Mouse (Mus musculus) lung, embryonic 14.5 days (tissue): ENCODE data around the gene Fbxo28. TPM values are rescaled to one million over a fixed set of nuclear protein-coding genes. Genes with fewer than 3 reads are reported as not detected.

Experiments used
- ATAC-seq: fragments of 200-750 bp; cut with Nextera tagmentation; 2 replicates; pipeline ENCODE4 v1.8.0; 2017; ENCODE audit warnings: mild to moderate bottlenecking, moderate TSS enrichment, moderate library complexity; ENCODE audit not compliant: insufficient read depth
- DNase-seq: peaks from one replicate; pipeline ENCODE4 v3.0.0-alpha.2; 2015
- H3K27ac ChIP-seq: fragments of 300-500 bp; sonication (generic); 2 replicates; pipeline ENCODE4 v1.5.1; 2014; ENCODE audit warnings: low read depth, mild to moderate bottlenecking, moderate library complexity
- H3K27me3 ChIP-seq: fragments of 300-500 bp; sonication (generic); 2 replicates; pipeline ENCODE4 v1.6.1; 2014; ENCODE audit warnings: low read length, control low read depth; ENCODE audit not compliant: insufficient read depth
- H3K36me3 ChIP-seq: fragments of 300-500 bp; sonication (generic); 2 replicates; pipeline ENCODE4 v1.6.1; 2014; ENCODE audit warnings: control low read depth; ENCODE audit not compliant: insufficient read depth
- H3K4me1 ChIP-seq: fragments of 300-500 bp; sonication (generic); 2 replicates; pipeline ENCODE4 v1.6.1; 2014; ENCODE audit warnings: antibody characterized with exemption, control low read depth; ENCODE audit not compliant: insufficient read depth
- H3K4me2 ChIP-seq: fragments of 300-500 bp; sonication (generic); 2 replicates; pipeline ENCODE4 v1.6.1; 2014; ENCODE audit warnings: mild to moderate bottlenecking
- H3K4me3 ChIP-seq: fragments of 300-500 bp; sonication (generic); 2 replicates; pipeline ENCODE4 v1.5.1; 2014; ENCODE audit warnings: low read depth, low read length
- H3K9ac ChIP-seq: fragments of 300-500 bp; sonication (generic); 2 replicates; pipeline ENCODE4 v1.6.1; 2014
- H3K9me3 ChIP-seq: fragments of 300-500 bp; sonication (generic); 2 replicates; pipeline ENCODE4 v1.6.1; 2016; ENCODE audit warnings: low read depth, low read length, control low read depth
- CTCF ChIP-seq: IDR thresholded peaks from 2 replicates; pipeline ENCODE4 v1.5.1; 2016; ENCODE audit warnings: antibody characterized with exemption, low read depth
- WGBS: fragments of 180-500 bp; shearing (Covaris S2); extraction: QIAGEN DNeasy Blood & Tissue Kit; methylation state at CpG from one replicate; pipeline ENCODE4 v1.1.7; 2014; 5-methylcytosine and 5-hydroxymethylcytosine counted together
- polyA plus RNA-seq: library from polyadenylated mRNA; unstranded; fragments of >200 nt; fragmentation: Nextera tagmentation; extraction: Ambion mirVana; gene quantifications from 2 replicates; pipeline ENCODE4 v1.2.1, GENCODE M21; 2014

The Fbxo28 gene
- polyA plus RNA-seq = 23.1 and 27.2 TPM in 2 replicates

GRCm38 (mm10) chr1:182340821-182341781 is at the start of gene Fbxo28:
TSS of gene Fbxo28 (minus strand) at chr1:182341629.
- DNase-seq = peak; percentile 94
- H3K27me3 ChIP-seq = no peaks in the 10 kb centered on the region
- no peak for TF ChIP-seq CTCF
- ATAC-seq = peak; percentile 98
- WGBS = under 1% methylated on average over 91 of the region's 93 CpGs
- H3K36me3 ChIP-seq = no peaks in the 10 kb centered on the region
- peak within 1 kb of the TSS; percentile 99 for H3K4me3 ChIP-seq
- peaks cover 13% of the 10 kb centered on the region for H3K4me1 ChIP-seq
- H3K9ac ChIP-seq = peak within 1 kb of the TSS; percentile 98
- no peaks in the 10 kb centered on the region for H3K9me3 ChIP-seq
- peak within 1 kb of the TSS; percentile 83 for H3K27ac ChIP-seq
- H3K4me2 ChIP-seq = peak within 1 kb of the TSS; percentile 85

- TF ChIP-seq CTCF = no peak
- 25% methylated on average over 4 of the region's 4 CpGs for WGBS
- H3K27me3 ChIP-seq = no peaks in the 10 kb centered on the region
- H3K4me1 ChIP-seq = no peaks in the 10 kb centered on the region
- H3K4me3 ChIP-seq = no peak overlapping the region
- H3K9me3 ChIP-seq = no peaks in the 10 kb centered on the region
- ATAC-seq (peak; percentile 82), DNase-seq (peak; percentile 69)
- no peaks in the 10 kb centered on the region for H3K36me3 ChIP-seq
- no peak overlapping the region for H3K9ac ChIP-seq
- no peak overlapping the region for H3K4me2 ChIP-seq
- H3K27ac ChIP-seq = 0 out of 2 replicates have a peak overlapping the region, but pooled peaks have one; percentile 16
These were observed 47.3 kb upstream of the Fbxo28 start for GRCm38 (mm10) chr1:182388729-182389128.

- WGBS = 78% methylated on average over 8 of the region's 8 CpGs
- Histone ChIP-seq H3K4me2 (no peak overlapping the region), H3K9ac (no peak overlapping the region), H3K9me3 (no peaks in the 10 kb centered on the region), H3K27me3 (no peaks in the 10 kb centered on the region), H3K4me3 (no peak overlapping the region), H3K36me3 (no peaks in the 10 kb centered on the region), H3K4me1 (no peaks in the 10 kb centered on the region), H3K27ac (no peak overlapping the region)
- DNase-seq (no peak), ATAC-seq (no peak)
- no peak for TF ChIP-seq CTCF
These were observed 45.0 kb upstream of the Fbxo28 start for GRCm38 (mm10) chr1:182386449-182386848.

DNA sequence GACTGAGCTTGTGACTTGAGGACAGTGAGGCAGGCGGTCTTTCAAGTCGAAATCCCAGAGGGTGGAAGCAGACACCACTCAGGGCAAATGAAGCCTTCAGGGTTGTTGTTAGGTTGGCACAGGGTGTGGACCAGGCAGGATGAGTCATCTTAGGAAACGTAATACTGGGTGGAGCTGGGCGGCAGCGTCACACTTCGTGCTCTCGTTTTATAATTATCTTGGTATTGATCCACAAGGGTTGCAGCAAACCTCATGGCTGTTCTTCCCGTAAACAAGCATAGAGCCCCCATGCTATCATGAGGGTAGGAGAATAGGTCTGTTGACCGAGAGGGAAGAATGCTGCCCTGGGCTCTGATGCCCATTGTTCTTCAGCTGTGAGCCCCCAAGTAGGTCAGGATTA is 41.7 kb upstream of the Fbxo28 start:
- no peak overlapping the region for H3K9ac ChIP-seq
- no peak overlapping the region for H3K27ac ChIP-seq
- no peak for DNase-seq
- 62% methylated on average over 9 of the region's 9 CpGs for WGBS
- H3K9me3 ChIP-seq = no peaks in the 10 kb centered on the region
- no peak for ATAC-seq
- no peaks in the 10 kb centered on the region for H3K27me3 ChIP-seq
- H3K4me3 ChIP-seq = no peak overlapping the region
- no peaks in the 10 kb centered on the region for H3K36me3 ChIP-seq
- H3K4me2 ChIP-seq = no peak overlapping the region
- no peak for TF ChIP-seq CTCF
- H3K4me1 ChIP-seq = no peaks in the 10 kb centered on the region

DNA sequence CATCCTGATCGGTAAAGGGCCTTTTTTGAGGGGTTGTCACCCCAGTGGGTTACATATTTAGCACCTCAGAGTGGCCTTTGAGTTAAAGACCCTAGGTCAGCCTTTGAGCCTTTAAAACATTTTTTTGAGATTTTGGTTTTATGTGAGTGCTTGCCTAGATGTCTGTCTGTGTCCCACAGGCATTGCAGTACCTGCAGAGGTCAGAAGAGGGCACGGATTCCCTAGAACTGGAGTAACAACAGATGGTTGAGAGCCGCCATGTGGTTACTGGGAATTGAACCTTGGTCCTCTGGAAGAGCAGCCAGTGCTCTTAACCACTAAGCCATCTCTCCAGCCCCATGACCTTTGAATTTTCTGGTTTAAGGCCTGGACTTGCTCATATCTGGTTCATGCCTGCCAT is 39.9 kb upstream of the Fbxo28 start:
- TF ChIP-seq CTCF = 0 out of 2 replicates have a peak, but pooled peaks have one; percentile 23
- no peaks in the 10 kb centered on the region for H3K27me3 ChIP-seq
- H3K36me3 ChIP-seq = no peaks in the 10 kb centered on the region
- ATAC-seq = no peak
- no peak overlapping the region for H3K9ac ChIP-seq
- H3K4me3 ChIP-seq = no peak overlapping the region
- no peak overlapping the region for H3K27ac ChIP-seq
- no peak for DNase-seq
- H3K4me2 ChIP-seq = no peak overlapping the region
- H3K4me1 ChIP-seq = no peaks in the 10 kb centered on the region
- WGBS = 74% methylated on average over 3 of the region's 3 CpGs
- H3K9me3 ChIP-seq = no peaks in the 10 kb centered on the region

GRCm38 (mm10) chr1:182380683-182381082 is 39.3 kb upstream of the Fbxo28 start:
- H3K9me3 ChIP-seq = no peaks in the 10 kb centered on the region
- H3K27me3 ChIP-seq = no peaks in the 10 kb centered on the region
- no peak for TF ChIP-seq CTCF
- 77% methylated on average over 7 of the region's 7 CpGs for WGBS
- H3K9ac ChIP-seq = no peak overlapping the region
- H3K4me2 ChIP-seq = no peak overlapping the region
- no peak for ATAC-seq
- H3K4me3 ChIP-seq = no peak overlapping the region
- H3K36me3 ChIP-seq = no peaks in the 10 kb centered on the region
- H3K4me1 ChIP-seq = no peaks in the 10 kb centered on the region
- H3K27ac ChIP-seq = no peak overlapping the region
- DNase-seq = no peak

DNA sequence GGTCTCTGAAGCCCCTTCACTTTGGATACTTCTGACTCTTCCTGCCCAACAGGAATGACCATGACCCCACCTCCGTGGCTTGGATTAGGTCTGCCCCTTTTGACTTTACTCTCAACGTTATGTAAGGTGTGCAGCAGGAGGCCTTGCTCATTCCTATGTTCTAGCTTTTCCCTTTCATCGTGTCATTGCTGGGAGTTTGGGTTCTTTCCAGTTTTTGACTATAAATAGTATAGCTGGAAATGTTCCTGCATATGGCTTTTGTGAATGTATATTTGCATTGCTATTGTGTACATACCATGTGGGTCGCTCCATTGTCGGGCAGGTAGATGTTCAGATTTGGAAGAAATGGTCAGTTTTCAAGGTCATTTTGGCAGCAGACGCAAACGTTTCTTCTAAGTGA is 37.4 kb upstream of the Fbxo28 start:
- H3K27me3 ChIP-seq = no peaks in the 10 kb centered on the region
- ATAC-seq = no peak
- no peaks in the 10 kb centered on the region for H3K9me3 ChIP-seq
- no peak overlapping the region for H3K27ac ChIP-seq
- no peaks in the 10 kb centered on the region for H3K36me3 ChIP-seq
- no peak overlapping the region for H3K4me3 ChIP-seq
- no peak for TF ChIP-seq CTCF
- H3K9ac ChIP-seq = no peak overlapping the region
- DNase-seq = peak; percentile 14
- no peak overlapping the region for H3K4me2 ChIP-seq
- WGBS = 71% methylated on average over 7 of the region's 7 CpGs
- H3K4me1 ChIP-seq = no peaks in the 10 kb centered on the region
